Mouse (Mus musculus) myocyte (in vitro differentiated cells): ENCODE data around the gene Srrt. TPM values are rescaled to one million over a fixed set of nuclear protein-coding genes. Genes with fewer than 3 reads are reported as not detected.
A peak's percentile ranks its signal among the peaks of the same experiment; 100 is the strongest.

Source experiments
- H3K27me3 ChIP-seq: one replicate; pipeline ENCODE4 v1.6.1; 2011; ENCODE audit not compliant: control insufficient read depth, insufficient read depth, insufficient read length
- H3K36me3 ChIP-seq: one replicate; pipeline ENCODE4 v1.6.1; 2011; ENCODE audit not compliant: control insufficient read depth, insufficient read depth
- H3K4me2 ChIP-seq: one replicate; pipeline ENCODE4 v1.6.1; 2011; ENCODE audit warnings: low read depth, control low read depth
- H3K4me3 ChIP-seq: one replicate; pipeline ENCODE4 v1.5.1; 2011; ENCODE audit warnings: mild to moderate bottlenecking, control low read depth, moderate library complexity
- H3K79me2 ChIP-seq: one replicate; pipeline ENCODE4 v1.6.1; 2011; ENCODE audit not compliant: control insufficient read depth, insufficient read depth
- H3ac ChIP-seq: one replicate; pipeline ENCODE4 v1.6.1; 2011; ENCODE audit not compliant: control insufficient read depth, insufficient read length
- CEBPB ChIP-seq: IDR thresholded peaks from 2 replicates; pipeline ENCODE4 v1.6.1; 2011; ENCODE audit warnings: mild to moderate bottlenecking, moderate library complexity; ENCODE audit not compliant: poor library complexity, insufficient read depth, severe bottlenecking
- E2F4 ChIP-seq: IDR thresholded peaks from one replicate; pipeline ENCODE4 v1.6.1; 2011; ENCODE audit warnings: mild to moderate bottlenecking, control low read depth, moderate library complexity; ENCODE audit not compliant: insufficient read depth
- MAX ChIP-seq: IDR thresholded peaks from one replicate; pipeline ENCODE4 v1.6.1; 2011; ENCODE audit warnings: low read depth, mild to moderate bottlenecking, control low read depth
- MYOD1 ChIP-seq, 3 experiments: IDR thresholded peaks; one replicate each; pipeline ENCODE4 v1.6.1; 2011; ENCODE audit warnings: control low read depth in 2 of 3, low read depth in 2 of 3, mild to moderate bottlenecking in 2 of 3, moderate library complexity in 1 of 3; ENCODE audit not compliant: insufficient read length in 2 of 3, control insufficient read depth in 1 of 3
- MYOG ChIP-seq, 3 experiments: IDR thresholded peaks; one replicate each; pipeline ENCODE4 v1.6.1; 2011; ENCODE audit warnings: control low read depth in 2 of 3, low read depth in 2 of 3, mild to moderate bottlenecking in 2 of 3; ENCODE audit not compliant: insufficient read length in 2 of 3, control insufficient read depth in 1 of 3, insufficient read depth in 1 of 3
- POLR2A ChIP-seq: IDR thresholded peaks from one replicate; pipeline ENCODE4 v1.6.1; 2011; ENCODE audit warnings: low read depth, mild to moderate bottlenecking, control low read depth, moderate library complexity; ENCODE audit not compliant: insufficient read length
- POLR2AphosphoS2 ChIP-seq: IDR thresholded peaks from one replicate; pipeline ENCODE4 v1.6.1; 2011; ENCODE audit warnings: low read depth, control low read depth; ENCODE audit not compliant: insufficient read length
- REST ChIP-seq: IDR thresholded peaks from one replicate; pipeline ENCODE4 v1.6.1; 2011; ENCODE audit warnings: mild to moderate bottlenecking, control low read depth, moderate library complexity; ENCODE audit not compliant: insufficient read depth, insufficient read length
- SRF ChIP-seq: IDR thresholded peaks from one replicate; pipeline ENCODE4 v1.6.1; 2011; ENCODE audit warnings: low read depth; ENCODE audit not compliant: control insufficient read depth, insufficient read length
- TCF12 ChIP-seq: IDR thresholded peaks from one replicate; pipeline ENCODE4 v1.6.1; 2011; ENCODE audit warnings: mild to moderate bottlenecking, control low read depth; ENCODE audit not compliant: poor library complexity, insufficient read depth, severe bottlenecking
- TCF3 ChIP-seq: IDR thresholded peaks from one replicate; pipeline ENCODE4 v1.6.1; 2011; ENCODE audit warnings: low read depth, control low read depth; ENCODE audit not compliant: insufficient read length
- USF1 ChIP-seq: IDR thresholded peaks from one replicate; pipeline ENCODE4 v1.6.1; 2011; ENCODE audit warnings: low read depth, mild to moderate bottlenecking, control low read depth, moderate library complexity
- polyA plus RNA-seq: library from polyadenylated mRNA; unstranded; fragments of >200 nt; fragmentation: generic; extraction: Trizol; gene quantifications from one replicate; pipeline ENCODE4 v1.2.1, GENCODE M21; 2012; ENCODE audit warnings: missing spikeins

Gene Srrt
- polyA plus RNA-seq, 1 experiment, result 59.0 TPM

DNA sequence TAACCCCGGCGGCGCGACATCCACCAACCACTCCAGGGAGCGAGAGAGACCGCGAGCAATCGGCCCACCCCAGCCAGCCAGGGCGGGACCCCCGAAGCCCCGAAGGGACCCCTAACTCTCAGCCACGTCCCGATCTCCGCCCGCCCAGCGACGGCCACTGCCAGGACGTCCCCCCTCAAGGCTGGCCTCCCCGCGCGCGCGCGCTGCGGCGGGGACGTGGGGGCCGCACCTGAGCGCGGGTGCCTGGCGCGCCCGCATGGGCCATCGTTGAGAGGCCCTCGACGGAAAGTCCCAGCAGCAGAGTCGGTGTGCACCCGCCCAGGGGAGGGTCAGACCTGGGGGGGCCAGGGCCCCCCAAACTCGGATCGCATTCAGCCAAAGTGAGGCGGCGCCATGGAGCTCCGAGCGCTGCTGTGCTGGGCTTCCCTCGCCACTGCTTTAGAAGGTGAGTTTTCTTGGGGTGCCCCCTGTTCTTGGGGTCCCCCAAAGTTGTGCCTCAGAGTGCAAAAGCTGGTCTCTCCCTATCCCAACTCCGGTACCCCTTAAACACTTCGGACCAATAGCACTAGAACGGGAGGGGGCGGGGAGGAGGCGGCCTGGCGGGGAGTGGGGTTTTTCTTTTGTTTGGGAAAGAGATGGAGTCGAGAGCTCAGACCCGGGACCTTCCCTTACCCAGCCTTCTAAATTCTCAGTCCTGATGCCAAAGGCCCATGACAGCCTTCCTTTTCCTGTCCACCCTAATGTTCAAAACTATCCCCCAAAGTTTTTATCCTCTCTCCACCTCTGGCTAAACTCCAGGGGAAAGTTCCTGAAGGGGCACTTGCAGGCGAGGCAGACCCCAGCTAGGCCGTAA, 43.0 kb upstream of the Srrt start:
- H3K79me2 ChIP-seq, result peaks cover 12% of the 10 kb centered on the region
- no peaks in the 10 kb centered on the region for H3K36me3 ChIP-seq
- peak overlapping the region; percentile 64 for H3K4me3 ChIP-seq
- H3K27me3 ChIP-seq, result no peaks in the 10 kb centered on the region
- H3ac ChIP-seq, result peak overlapping the region; percentile 10
- TF ChIP-seq E2F4, result no peak
- no peak for TF ChIP-seq CEBPB
- TF ChIP-seq TCF12, result no peak
- no peak for TF ChIP-seq USF1
- TF ChIP-seq MAX, result no peak
- no peak for TF ChIP-seq POLR2A
- TF ChIP-seq POLR2AphosphoS2, result no peak
- TF ChIP-seq MYOD1 (IDR thresholded peaks at IDR 0.05; ENCODE audit: control insufficient read depth in 1 of 3, insufficient read length in 2 of 3, low read depth in 2 of 3), result no peak
- TF ChIP-seq MYOG (IDR thresholded peaks at IDR 0.05; ENCODE audit: control insufficient read depth in 1 of 3, insufficient read depth in 1 of 3, insufficient read length in 2 of 3, low read depth in 2 of 3), result no peak
- TF ChIP-seq TCF3, result no peak
- no peak for TF ChIP-seq SRF
- TF ChIP-seq REST, result no peak
- peak overlapping the region; percentile 80 for H3K4me2 ChIP-seq

DNA sequence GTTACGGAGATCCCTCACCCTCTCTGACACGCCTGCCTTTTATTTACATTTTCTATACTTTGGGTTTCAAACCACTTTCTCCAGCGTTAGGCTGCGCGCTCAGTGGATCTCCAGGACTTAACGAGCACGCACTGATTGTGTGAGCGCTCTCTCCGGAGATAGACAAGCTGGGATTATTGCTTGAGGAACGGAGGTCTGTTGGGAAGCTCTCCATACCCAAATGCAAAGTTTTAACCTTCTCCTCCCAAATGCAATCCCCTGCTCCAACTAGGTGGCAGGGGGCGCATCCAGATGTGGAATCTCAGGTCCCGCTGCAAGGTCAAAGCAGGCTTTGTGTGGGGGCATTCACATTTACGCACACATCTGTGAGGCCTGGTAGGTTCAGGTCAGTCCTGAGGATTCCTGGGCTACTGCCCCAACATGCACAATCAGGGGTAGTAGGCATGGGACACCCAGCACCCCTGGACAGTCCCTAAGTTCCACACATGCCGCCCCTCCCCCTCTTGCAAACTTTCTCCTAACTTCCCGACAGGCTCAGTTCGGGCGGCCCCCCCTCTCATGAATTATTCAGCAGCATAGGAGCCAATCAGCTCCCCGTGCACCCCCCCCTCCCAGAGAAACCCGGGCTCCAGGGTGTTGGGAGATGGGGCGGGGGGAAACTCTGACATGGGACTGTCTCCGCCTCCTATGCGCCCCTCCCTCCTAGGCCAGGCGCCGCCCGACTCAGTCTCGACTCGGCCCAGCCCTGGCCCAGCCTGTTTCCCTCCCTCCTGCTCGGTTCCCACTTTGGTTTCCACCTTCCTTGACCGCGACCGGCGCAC, 42.1 kb upstream of the Srrt start, which contains the start of gene Ephb4:
Gene Ephb4 (plus strand): TSS at position 726 of the 821 bp plus-strand sequence.
- Histone ChIP-seq H3K4me2 (peak within 1 kb of the TSS; percentile 80), H3K4me3 (peak within 1 kb of the TSS; percentile 64), H3ac (peak within 1 kb of the TSS; percentile 10), H3K27me3 (no peaks in the 10 kb centered on the region), H3K36me3 (no peaks in the 10 kb centered on the region), H3K79me2 (peaks cover 12% of the 10 kb centered on the region)
- no peak for TF ChIP-seq TCF3
- TF ChIP-seq E2F4, result no peak
- no peak for TF ChIP-seq USF1
- TF ChIP-seq POLR2AphosphoS2, result peak; percentile 95
- TF ChIP-seq POLR2A, result peak; percentile 81
- TF ChIP-seq TCF12, result no peak
- TF ChIP-seq MAX, result no peak
- no peak for TF ChIP-seq SRF
- no peak for TF ChIP-seq REST
- peak in 1 of 3 experiments; percentile 2 for TF ChIP-seq MYOD1 (IDR thresholded peaks at IDR 0.05; ENCODE audit: control insufficient read depth in 1 of 3, insufficient read length in 2 of 3, low read depth in 2 of 3)
- TF ChIP-seq MYOG (IDR thresholded peaks at IDR 0.05; ENCODE audit: control insufficient read depth in 1 of 3, insufficient read depth in 1 of 3, insufficient read length in 2 of 3, low read depth in 2 of 3), result no peak
- no peak for TF ChIP-seq CEBPB

DNA sequence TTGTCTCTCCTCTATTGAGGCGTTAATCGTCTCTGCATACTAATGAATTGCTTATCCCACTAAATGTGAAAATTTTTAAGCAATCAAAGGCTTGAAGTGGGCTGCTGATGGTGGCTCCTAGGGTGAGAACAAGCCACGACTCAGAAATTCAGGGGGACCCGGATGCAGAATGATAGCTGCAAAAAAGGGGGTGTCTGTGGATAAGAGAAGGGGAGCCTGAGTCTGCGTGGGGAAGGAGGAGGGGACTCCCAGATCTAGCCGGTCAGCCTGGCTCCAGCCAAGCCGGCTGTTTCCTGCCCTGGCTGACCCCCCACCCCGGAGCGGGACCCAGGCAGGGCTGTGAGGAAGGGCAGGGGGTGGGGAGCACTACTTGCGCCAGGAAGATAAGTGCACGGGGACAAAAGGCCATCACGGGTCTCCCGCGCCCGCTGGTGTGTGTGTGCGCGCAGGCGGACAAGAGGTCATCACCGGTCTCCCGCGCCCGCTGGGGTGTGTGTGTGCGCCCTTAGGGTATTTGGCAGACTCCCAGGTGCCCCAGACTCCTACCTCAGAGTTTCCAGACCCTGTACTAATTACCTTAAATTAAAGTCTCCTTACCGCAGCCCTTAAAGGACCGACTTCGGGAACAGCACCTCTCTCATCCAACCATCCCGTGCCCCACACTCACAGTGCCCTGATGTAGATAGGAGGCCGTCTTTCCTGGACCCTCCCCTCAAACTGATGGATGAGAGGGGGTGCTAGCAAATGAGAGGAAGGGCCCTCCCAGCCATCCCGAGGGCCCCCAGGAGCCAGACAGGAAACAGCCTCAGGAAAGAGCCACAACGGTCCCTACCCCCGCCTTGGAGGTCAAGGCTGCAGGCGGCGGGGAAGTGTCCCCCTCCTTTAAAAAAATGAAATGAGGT, 41.3 kb upstream of the Srrt start:
- peaks cover 12% of the 10 kb centered on the region for H3K79me2 ChIP-seq
- peak overlapping the region; percentile 80 for H3K4me2 ChIP-seq
- H3ac ChIP-seq, result no peak overlapping the region
- H3K27me3 ChIP-seq, result no peaks in the 10 kb centered on the region
- TF ChIP-seq USF1, result no peak
- TF ChIP-seq CEBPB, result no peak
- no peak for TF ChIP-seq POLR2A
- TF ChIP-seq POLR2AphosphoS2, result no peak
- no peak for TF ChIP-seq SRF
- TF ChIP-seq TCF12, result no peak
- TF ChIP-seq TCF3, result no peak
- TF ChIP-seq E2F4, result no peak
- no peak for TF ChIP-seq MYOD1 (IDR thresholded peaks at IDR 0.05; ENCODE audit: control insufficient read depth in 1 of 3, insufficient read length in 2 of 3, low read depth in 2 of 3)
- no peak for TF ChIP-seq MAX
- TF ChIP-seq REST, result no peak
- TF ChIP-seq MYOG (IDR thresholded peaks at IDR 0.05; ENCODE audit: control insufficient read depth in 1 of 3, insufficient read depth in 1 of 3, insufficient read length in 2 of 3, low read depth in 2 of 3), result no peak
- no peaks in the 10 kb centered on the region for H3K36me3 ChIP-seq
- peak overlapping the region; percentile 64 for H3K4me3 ChIP-seq

- Histone ChIP-seq H3K4me2 (no peak overlapping the region), H3K4me3 (no peak overlapping the region)
These were observed 40.4 kb upstream of the Srrt start for GRCm38 (mm10) chr5:137347856-137348255.

More at GRCm38 (mm10) chr5:137347856-137348255, 40.4 kb upstream of the Srrt start:
- no peaks in the 10 kb centered on the region for H3K36me3 ChIP-seq
- H3ac ChIP-seq, result no peak overlapping the region
- TF ChIP-seq POLR2A (no peak), TCF3 (no peak), SRF (no peak), E2F4 (no peak), MAX (no peak), POLR2AphosphoS2 (no peak), CEBPB (no peak), MYOG (IDR thresholded peaks at IDR 0.05; ENCODE audit: control insufficient read depth in 1 of 3, insufficient read depth in 1 of 3, insufficient read length in 2 of 3, low read depth in 2 of 3) (no peak), TCF12 (no peak), MYOD1 (IDR thresholded peaks at IDR 0.05; ENCODE audit: control insufficient read depth in 1 of 3, insufficient read length in 2 of 3, low read depth in 2 of 3) (no peak), USF1 (no peak), REST (no peak)
- no peaks in the 10 kb centered on the region for H3K27me3 ChIP-seq
- H3K79me2 ChIP-seq, result peaks cover 12% of the 10 kb centered on the region
